Mouse (Mus musculus) heart, embryonic 13.5 days (tissue): ENCODE results near the gene Mapre3. TPM values are rescaled to one million over a fixed set of nuclear protein-coding genes. Genes with fewer than 3 reads are reported as not detected.
A peak's percentile ranks its signal among the peaks of the same experiment; 100 is the strongest.

ENCODE experiments used
- ATAC-seq: fragments of 200-750 bp; cut with Nextera tagmentation; 2 replicates; pipeline ENCODE4 v1.8.0; 2017; ENCODE audit warnings: moderate TSS enrichment; ENCODE audit not compliant: insufficient number of reproducible peaks, low FRiP score, low TSS enrichment; ENCODE audit errors: extremely low read depth
- H3K27ac ChIP-seq: fragments of 300-500 bp; sonication (generic); replicated peaks from 2 replicates; pipeline ENCODE4 v1.5.1; 2015; ENCODE audit warnings: moderate library complexity, mild to moderate bottlenecking, inconsistent platforms
- H3K27me3 ChIP-seq: fragments of 300-500 bp; sonication (generic); replicated peaks from 2 replicates; pipeline ENCODE4 v1.6.1; 2015; ENCODE audit warnings: mild to moderate bottlenecking, inconsistent platforms
- H3K36me3 ChIP-seq: fragments of 300-500 bp; sonication (generic); 2 replicates; pipeline ENCODE4 v1.6.1; 2015; ENCODE audit warnings: mild to moderate bottlenecking, inconsistent platforms
- H3K4me1 ChIP-seq: fragments of 300-500 bp; sonication (generic); 2 replicates; pipeline ENCODE4 v1.6.1; 2015; ENCODE audit warnings: inconsistent platforms
- H3K4me2 ChIP-seq: fragments of 300-500 bp; sonication (generic); 2 replicates; pipeline ENCODE4 v1.6.1; 2015; ENCODE audit warnings: inconsistent platforms, mild to moderate bottlenecking, moderate library complexity
- H3K4me3 ChIP-seq: fragments of 300-500 bp; sonication (generic); 2 replicates; pipeline ENCODE4 v1.5.1; 2015; ENCODE audit warnings: moderate library complexity, mild to moderate bottlenecking, inconsistent platforms
- H3K9ac ChIP-seq: fragments of 300-500 bp; sonication (generic); 2 replicates; pipeline ENCODE4 v1.6.1; 2015; ENCODE audit warnings: inconsistent platforms, mild to moderate bottlenecking, moderate library complexity
- H3K9me3 ChIP-seq: fragments of 300-500 bp; sonication (generic); 2 replicates; pipeline ENCODE4 v1.6.1; 2016; ENCODE audit warnings: inconsistent platforms
- WGBS: fragments of 180-500 bp; shearing (Covaris S2); methylation state at CpG from one replicate; pipeline ENCODE4 v1.1.7; 2015; ENCODE audit warnings: mixed read lengths; 5-methylcytosine and 5-hydroxymethylcytosine counted together
- polyA plus RNA-seq: library from polyadenylated mRNA; unstranded; fragments of >200 nt; fragmentation: Nextera tagmentation; extraction: Ambion mirVana; gene quantifications from 2 replicates; pipeline ENCODE4 v1.2.1, GENCODE M21; 2015

The Mapre3 gene
- polyA plus RNA-seq, 1 experiment from 2014 or later = 16.1 TPM

- Histone ChIP-seq H3K9ac (no peak overlapping the region), H3K36me3 (peaks cover 9% of the 10 kb centered on the region), H3K4me3 (peak overlapping the region; percentile 87), H3K4me1 (peaks cover 25% of the 10 kb centered on the region), H3K9me3 (no peaks in the 10 kb centered on the region), H3K27me3 (no peaks in the 10 kb centered on the region), H3K27ac (no peak overlapping the region; the same call in 1 of the 2 replicates), H3K4me2 (peak overlapping the region; percentile 82)
- ATAC-seq = no peak
- WGBS = 38% methylated on average over 4 of the region's 4 CpGs
Measured at GRCm38 (mm10) chr5:30886209-30886608, 71.8 kb downstream of the Mapre3 start.

- Histone ChIP-seq H3K9ac (peak overlapping the region; percentile 92), H3K27me3 (no peaks in the 10 kb centered on the region), H3K4me3 (peak overlapping the region; percentile 87), H3K4me2 (peak overlapping the region; percentile 82), H3K27ac (peak overlapping the region; percentile 96), H3K36me3 (peaks cover 15% of the 10 kb centered on the region), H3K4me1 (peaks cover 25% of the 10 kb centered on the region), H3K9me3 (no peaks in the 10 kb centered on the region)
- no peak for ATAC-seq
- WGBS = 33% methylated on average over 5 of the region's 5 CpGs
Measured at GRCm38 (mm10) chr5:30886731-30887130, 72.3 kb downstream of the Mapre3 start.

GRCm38 (mm10) chr5:30887331-30887761, 72.9 kb downstream of the Mapre3 start:
- peak overlapping the region; percentile 82 for H3K4me2 ChIP-seq
- peak overlapping the region; percentile 87 for H3K4me3 ChIP-seq
- peak overlapping the region; percentile 96 for H3K27ac ChIP-seq
- under 1% methylated on average over 19 of the region's 19 CpGs for WGBS
- H3K36me3 ChIP-seq = peaks cover 21% of the 10 kb centered on the region
- no peaks in the 10 kb centered on the region for H3K9me3 ChIP-seq
- peaks cover 25% of the 10 kb centered on the region for H3K4me1 ChIP-seq
- ATAC-seq = peak; percentile 21; the same call in 1 of the 2 replicates
- no peaks in the 10 kb centered on the region for H3K27me3 ChIP-seq
- peak overlapping the region; percentile 92 for H3K9ac ChIP-seq

- peak overlapping the region; percentile 82 for H3K4me2 ChIP-seq
- H3K9ac ChIP-seq = peak overlapping the region; percentile 92
- no peaks in the 10 kb centered on the region for H3K27me3 ChIP-seq
- peak overlapping the region; percentile 87 for H3K4me3 ChIP-seq
- no peaks in the 10 kb centered on the region for H3K9me3 ChIP-seq
- peaks cover 25% of the 10 kb centered on the region for H3K4me1 ChIP-seq
- H3K27ac ChIP-seq = peak overlapping the region; percentile 96
- under 1% methylated on average over 28 of the region's 28 CpGs for WGBS
- peak; percentile 75 for ATAC-seq
- H3K36me3 ChIP-seq = peaks cover 26% of the 10 kb centered on the region
Measured at GRCm38 (mm10) chr5:30887858-30888336, 73.5 kb downstream of the Mapre3 start.

GRCm38 (mm10) chr5:30888337-30889087, 74.1 kb downstream of the Mapre3 start, which contains the start of gene Agbl5:
Gene Agbl5, plus strand, starts transcription at chr5:30888694.
- peak within 1 kb of the TSS; percentile 87 for H3K4me3 ChIP-seq
- no peaks in the 10 kb centered on the region for H3K9me3 ChIP-seq
- peak within 1 kb of the TSS; percentile 96 for H3K27ac ChIP-seq
- peaks cover 25% of the 10 kb centered on the region for H3K4me1 ChIP-seq
- peaks cover 32% of the 10 kb centered on the region for H3K36me3 ChIP-seq
- peak within 1 kb of the TSS; percentile 82 for H3K4me2 ChIP-seq
- 0% methylated on average over 41 of the region's 42 CpGs for WGBS
- no peaks in the 10 kb centered on the region for H3K27me3 ChIP-seq
- ATAC-seq = peak; percentile 75
- peak within 1 kb of the TSS; percentile 92 for H3K9ac ChIP-seq

GRCm38 (mm10) chr5:30889088-30889754, 74.8 kb downstream of the Mapre3 start:
- peak overlapping the region; percentile 82 for H3K4me2 ChIP-seq
- H3K4me1 ChIP-seq = peaks cover 25% of the 10 kb centered on the region
- H3K27me3 ChIP-seq = no peaks in the 10 kb centered on the region
- H3K9me3 ChIP-seq = no peaks in the 10 kb centered on the region
- ATAC-seq = peak; percentile 29
- H3K27ac ChIP-seq = peak overlapping the region; percentile 96
- WGBS = 2% methylated on average over 35 of the region's 42 CpGs
- H3K4me3 ChIP-seq = peak overlapping the region; percentile 87
- peaks cover 39% of the 10 kb centered on the region for H3K36me3 ChIP-seq
- peak overlapping the region; percentile 92 for H3K9ac ChIP-seq

GRCm38 (mm10) chr5:30890375-30890774, 75.9 kb downstream of the Mapre3 start:
- peak overlapping the region; percentile 92 for H3K9ac ChIP-seq
- peak overlapping the region; percentile 96 for H3K27ac ChIP-seq
- H3K36me3 ChIP-seq = peaks cover 51% of the 10 kb centered on the region
- H3K9me3 ChIP-seq = no peaks in the 10 kb centered on the region
- ATAC-seq = no peak
- 76% methylated on average over 7 of the region's 7 CpGs for WGBS
- H3K4me2 ChIP-seq = peak overlapping the region; percentile 82
- peak overlapping the region; percentile 87 for H3K4me3 ChIP-seq
- H3K27me3 ChIP-seq = no peaks in the 10 kb centered on the region
- H3K4me1 ChIP-seq = peaks cover 25% of the 10 kb centered on the region

GRCm38 (mm10) chr5:30901860-30902259, 87.4 kb downstream of the Mapre3 start:
- no peaks in the 10 kb centered on the region for H3K27me3 ChIP-seq
- H3K9me3 ChIP-seq = no peaks in the 10 kb centered on the region
- ATAC-seq = no peak
- no peak overlapping the region for H3K4me2 ChIP-seq
- peaks cover 24% of the 10 kb centered on the region for H3K4me1 ChIP-seq
- H3K9ac ChIP-seq = no peak overlapping the region
- H3K4me3 ChIP-seq = no peak overlapping the region
- peaks cover 91% of the 10 kb centered on the region for H3K36me3 ChIP-seq
- H3K27ac ChIP-seq = no peak overlapping the region
- 83% methylated on average over 5 of the region's 5 CpGs for WGBS

- H3K4me1 ChIP-seq = peaks cover 71% of the 10 kb centered on the region
Measured at GRCm38 (mm10) chr5:30907413-30908059, 93.1 kb downstream of the Mapre3 start, which contains the start of gene Ost4. Gene Ost4, minus strand, starts transcription at chr5:30907788.

GRCm38 (mm10) chr5:30908426-30909299, 94.2 kb downstream of the Mapre3 start:
- H3K9me3 ChIP-seq = no peaks in the 10 kb centered on the region
- H3K36me3 ChIP-seq = peaks cover 25% of the 10 kb centered on the region
- H3K4me3 ChIP-seq = peak overlapping the region; percentile 83
- H3K27ac ChIP-seq = peak overlapping the region; percentile 99
- no peaks in the 10 kb centered on the region for H3K27me3 ChIP-seq
- WGBS = 25% methylated on average over 13 of the region's 13 CpGs
- H3K4me2 ChIP-seq = peak overlapping the region; percentile 95
- peak; percentile 22; the same call in 1 of the 2 replicates for ATAC-seq
- H3K4me1 ChIP-seq = peaks cover 80% of the 10 kb centered on the region
- H3K9ac ChIP-seq = peak overlapping the region; percentile 94

More at GRCm38 (mm10) chr5:30907413-30908059, 93.1 kb downstream of the Mapre3 start, which contains the start of gene Ost4:
- H3K9ac ChIP-seq = peak within 1 kb of the TSS; percentile 94
- H3K4me3 ChIP-seq = peak within 1 kb of the TSS; percentile 83
- peaks cover 37% of the 10 kb centered on the region for H3K36me3 ChIP-seq
- no peaks in the 10 kb centered on the region for H3K27me3 ChIP-seq
- H3K27ac ChIP-seq = peak within 1 kb of the TSS; percentile 99
- no peaks in the 10 kb centered on the region for H3K9me3 ChIP-seq
- ATAC-seq = peak; percentile 88
- WGBS = under 1% methylated on average over 58 of the region's 58 CpGs
- H3K4me2 ChIP-seq = peak within 1 kb of the TSS; percentile 95
